Mouse (Mus musculus): Measurements from ENCODE around the gene Vmn2r115.
"Not testable (repeated sequence)": the region's sequence is repeated elsewhere in the genome, so short reads cannot be mapped to it uniquely, and the experiment has no call there.

Vmn2r115 gene

DNA sequence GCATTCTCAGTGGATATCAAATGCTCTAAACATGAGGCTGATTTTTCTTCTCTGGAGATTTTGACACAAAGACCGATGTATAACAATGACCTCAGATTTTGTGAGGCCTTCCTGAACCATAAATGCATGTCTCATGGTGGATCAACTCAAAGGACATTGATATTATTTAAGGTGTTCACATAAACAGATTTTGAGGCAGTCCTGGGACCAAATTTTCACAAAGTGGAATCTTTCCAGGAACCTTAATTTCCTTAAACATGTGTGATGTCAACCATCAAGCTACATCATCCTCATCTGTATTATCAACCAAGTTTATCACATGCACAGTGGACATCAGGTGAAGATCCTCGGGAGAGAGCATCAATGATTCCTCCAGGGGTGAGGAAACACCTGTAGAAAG is at the start of gene Vmn2r115:
Gene Vmn2r115, plus strand, starts transcription at position 301 of the 400 bp plus-strand sequence.
- not testable (repeated sequence) for DNase-seq (ENCODE audit: low spot score)

DNA sequence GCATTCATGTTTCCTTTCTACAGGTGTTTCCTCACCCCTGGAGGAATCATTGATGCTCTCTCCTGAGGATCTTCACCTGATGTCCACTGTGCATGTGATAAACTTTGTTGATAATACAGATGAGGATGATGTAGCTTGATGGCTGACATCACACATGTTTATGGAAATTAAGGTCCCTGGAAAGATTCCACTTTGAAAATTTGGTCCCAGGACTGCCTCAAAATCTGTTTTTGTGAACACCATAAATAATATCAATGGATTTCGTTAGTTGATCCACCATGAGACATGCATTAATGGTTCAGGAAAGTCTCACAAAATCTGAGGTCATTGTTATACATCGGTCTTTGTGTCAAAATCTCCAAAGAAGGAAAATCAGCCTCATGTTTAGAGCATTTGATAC is 31.1 kb upstream of the Vmn2r115 start, which contains the start of gene Vmn2r114:
Gene Vmn2r114, minus strand, starts transcription at position 101 of the 400 bp plus-strand sequence.
- not testable (repeated sequence) for DNase-seq (ENCODE audit: low spot score)

DNA sequence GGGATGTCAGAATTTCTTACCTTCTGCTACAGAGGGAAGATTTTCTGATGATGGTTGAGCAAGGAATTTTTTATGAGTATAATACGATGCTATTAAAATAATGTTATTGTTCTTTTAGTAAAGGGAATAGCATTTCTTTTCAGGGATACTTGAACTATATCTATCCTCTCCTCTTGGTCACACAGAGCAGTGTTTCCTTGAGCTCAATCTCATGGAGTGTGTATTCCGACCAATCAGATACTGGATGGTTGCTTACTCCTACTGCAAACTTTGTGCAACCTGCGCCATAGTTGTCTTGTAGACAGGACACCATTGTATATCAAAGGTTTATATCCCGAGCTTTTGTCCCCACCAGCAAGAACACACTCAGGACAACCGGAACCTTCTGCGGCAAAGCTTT is 12.9 kb upstream of the Vmn2r115 start:
- DNase-seq (ENCODE audit: low spot score): no peak

DNA sequence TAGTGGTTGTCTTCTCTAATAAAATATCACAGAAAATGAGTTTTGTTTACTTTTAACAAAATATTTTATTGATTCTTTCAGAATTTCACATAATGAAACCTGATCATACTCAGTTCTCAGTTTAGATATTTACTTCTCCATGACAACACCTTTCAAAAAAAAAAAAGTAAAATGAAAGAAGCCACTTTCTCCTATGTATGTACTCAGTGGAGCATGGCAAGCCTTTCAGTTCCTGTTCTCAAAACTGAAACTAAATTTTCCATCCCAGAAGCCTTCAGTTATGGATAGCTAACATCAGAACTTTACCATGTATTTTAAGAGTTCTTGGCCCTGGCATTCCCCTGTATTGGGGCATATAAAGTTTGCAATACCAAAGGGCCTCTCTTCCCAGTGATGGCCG is 8.1 kb downstream of the Vmn2r115 start:
- no peak for DNase-seq (ENCODE audit: low spot score)

DNA sequence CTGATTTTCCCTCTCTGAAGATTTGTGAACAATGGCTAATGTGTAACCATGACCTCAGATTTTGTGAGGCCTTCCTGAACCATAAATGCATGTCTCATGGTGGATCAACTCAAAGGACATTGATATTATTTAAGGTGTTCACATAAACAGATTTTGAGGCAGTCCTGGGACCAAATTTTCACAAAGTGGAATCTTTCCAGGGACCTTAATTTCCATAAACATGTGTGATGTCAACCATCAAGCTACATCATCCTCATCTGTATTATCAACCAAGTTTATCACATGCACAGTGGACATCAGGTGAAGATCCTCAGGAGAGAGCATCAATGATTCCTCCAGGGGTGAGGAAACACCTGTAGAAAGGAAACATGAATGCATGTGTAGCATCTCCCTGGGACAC is 40.8 kb downstream of the Vmn2r115 start, which contains the start of gene Vmn2r116:
Gene Vmn2r116, plus strand, starts transcription at position 301 of the 400 bp plus-strand sequence.
- not testable (repeated sequence) for DNase-seq (ENCODE audit: low spot score)
